In genomic region chr4:138980771-138981420, GRCm38 (mm10) we compare ENCODE assay signal across 10 mouse cellular contexts. TPM values are rescaled to one million over a fixed set of nuclear protein-coding genes. Genes with fewer than 3 reads are reported as not detected.
DNase-seq lines count a peak whose midpoint lies in the region; ATAC-seq and TF ChIP-seq lines count a peak whose summit lies in the region.
"Had no signal": no experiment of that assay in that cellular context is flagged by ENCODE, and none has a peak within 500 bp of the region (broad histone marks: within the 10 kb centered on the region; RNA-seq: fewer than 3 reads in every experiment).

No protein-coding gene starts in this region.

- no peak for DNase-seq in forebrain, embryonic 10.5 days (ENCODE audit: extremely low spot score, low spot score)
- peak; percentile 16 for DNase-seq in liver
- DNase-seq in liver, postnatal 0 days: no peak
- DNase-seq in embryo, embryonic 9.5 days (ENCODE audit: extremely low spot score): peak; percentile 52
- DNase-seq in frontal cortex, postnatal 36 days (ENCODE audit: low spot score in 2 of 2): no peak
- DNase-seq in thymus, postnatal 36 days: no peak
- DNase-seq: cerebellum, adult 9-10 months had no signal

- ATAC-seq in forebrain, embryonic 15.5 days (replicated peaks): no peak
- no peak for ATAC-seq in liver, postnatal 0 days
- no peak for ATAC-seq in liver, embryonic 12.5 days

- no peak for TF ChIP-seq EP300 in liver, postnatal 0 days (IDR thresholded peaks at IDR 0.05; ENCODE audit: low read depth)

- WGBS in forebrain, embryonic 10.5 days: 26% methylated on average over 12 of the region's 12 CpGs
- 28% methylated on average over 12 of the region's 12 CpGs for WGBS in forebrain, embryonic 15.5 days
- WGBS in liver, postnatal 0 days (ENCODE audit: insufficient replicate concordance): 48% methylated on average over 12 of the region's 12 CpGs
- WGBS in liver, embryonic 12.5 days (ENCODE audit: insufficient replicate concordance): 15% methylated on average over 12 of the region's 12 CpGs

- H3K4me1 ChIP-seq in forebrain, embryonic 10.5 days: peaks cover 9% of the 10 kb centered on the region
- H3K4me1 ChIP-seq in forebrain, embryonic 15.5 days: no peaks in the 10 kb centered on the region
- H3K4me1 ChIP-seq in liver, postnatal 0 days (ENCODE audit: insufficient read depth): no peaks in the 10 kb centered on the region
- peaks cover 7% of the 10 kb centered on the region; the same call in 1 of the 2 replicates for H3K4me1 ChIP-seq in liver, embryonic 12.5 days
- H3K4me1 ChIP-seq: megakaryocyte, embryonic 14.5 days had no signal

- H3K27me3 ChIP-seq in forebrain, embryonic 10.5 days (ENCODE audit: poor library complexity, severe bottlenecking): no peaks in the 10 kb centered on the region
- H3K27me3 ChIP-seq in forebrain, embryonic 15.5 days: no peaks in the 10 kb centered on the region
- H3K27me3 ChIP-seq in liver, postnatal 0 days (ENCODE audit: insufficient read depth, low read length): no peaks in the 10 kb centered on the region
- H3K27me3 ChIP-seq in liver, embryonic 12.5 days (replicated peaks): no peaks in the 10 kb centered on the region

- no peak overlapping the region for H3K4me2 ChIP-seq in forebrain, embryonic 15.5 days (replicated peaks)
- no peak overlapping the region; the same call in 1 of the 2 replicates for H3K4me2 ChIP-seq in liver, postnatal 0 days (ENCODE audit: low read depth, low read length)
- peak overlapping the region; percentile 45 for H3K4me2 ChIP-seq in liver, embryonic 12.5 days

- TF ChIP-seq CTCF in liver, postnatal 0 days (IDR thresholded peaks at IDR 0.05; ENCODE audit: low read depth): no peak

- no peaks in the 10 kb centered on the region for H3K36me3 ChIP-seq in forebrain, embryonic 10.5 days (replicated peaks)
- H3K36me3 ChIP-seq in forebrain, embryonic 15.5 days: no peaks in the 10 kb centered on the region
- 0 out of 2 replicates have a peak, but pooled peaks cover 2% of the 10 kb centered on the region for H3K36me3 ChIP-seq in liver, postnatal 0 days (replicated peaks; ENCODE audit: insufficient read depth, low read length)
- no peaks in the 10 kb centered on the region for H3K36me3 ChIP-seq in liver, embryonic 12.5 days

- H3K27ac ChIP-seq in forebrain, embryonic 10.5 days: 0 out of 2 replicates have a peak overlapping the region, but pooled peaks have one; percentile 4
- no peak overlapping the region for H3K27ac ChIP-seq in forebrain, embryonic 15.5 days (replicated peaks)
- H3K27ac ChIP-seq in liver, postnatal 0 days (ENCODE audit: low read depth): no peak overlapping the region
- no peak overlapping the region for H3K27ac ChIP-seq in liver, embryonic 12.5 days

- peak overlapping the region; percentile 26 for H3K4me3 ChIP-seq in forebrain, embryonic 10.5 days
- no peak overlapping the region for H3K4me3 ChIP-seq in forebrain, embryonic 15.5 days
- no peak overlapping the region for H3K4me3 ChIP-seq in liver, postnatal 0 days (ENCODE audit: low read depth, low read length)
- H3K4me3 ChIP-seq in liver, embryonic 12.5 days: no peak overlapping the region
- H3K4me3 ChIP-seq: megakaryocyte, embryonic 14.5 days had no signal

- no peaks in the 10 kb centered on the region; the same call in 1 of the 2 replicates for H3K9me3 ChIP-seq in forebrain, embryonic 10.5 days
- no peaks in the 10 kb centered on the region for H3K9me3 ChIP-seq in forebrain, embryonic 15.5 days
- H3K9me3 ChIP-seq in liver, postnatal 0 days (ENCODE audit: low read length): no peaks in the 10 kb centered on the region
- no peaks in the 10 kb centered on the region for H3K9me3 ChIP-seq in liver, embryonic 12.5 days (replicated peaks)

- no peak overlapping the region for H3K9ac ChIP-seq in forebrain, embryonic 15.5 days (replicated peaks)
- H3K9ac ChIP-seq in liver, postnatal 0 days (replicated peaks): no peak overlapping the region
- no peak overlapping the region for H3K9ac ChIP-seq in liver, embryonic 12.5 days

RNA-seq across cellular contexts. Expression of gene Tmco4, which starts 8.2 kb away (rescaled TPM):
- 0.90 and 1.0 TPM in 2 replicates for polyA plus RNA-seq in forebrain, embryonic 10.5 days (2016; fragmentation: Nextera tagmentation; extraction: Ambion mirVana)
- 0.98 and 1.1 TPM in 2 replicates for polyA plus RNA-seq in forebrain, embryonic 15.5 days (2015; fragmentation: Nextera tagmentation; extraction: Ambion mirVana)
- polyA plus RNA-seq in liver, postnatal 0 days (2015; fragmentation: Nextera tagmentation; extraction: Ambion mirVana): 4.6 and 5.3 TPM in 2 replicates
- polyA plus RNA-seq in liver, embryonic 12.5 days (2016; fragmentation: Nextera tagmentation; extraction: Ambion mirVana): 2.1 and 2.5 TPM in 2 replicates

RNA-seq across cellular contexts. Expression of gene Rnf186, which starts 14.0 kb away (rescaled TPM):
- not detected in 2 replicates for polyA plus RNA-seq in forebrain, embryonic 10.5 days (2016; fragmentation: Nextera tagmentation; extraction: Ambion mirVana)
- polyA plus RNA-seq in forebrain, embryonic 15.5 days (2015; fragmentation: Nextera tagmentation; extraction: Ambion mirVana): not detected in 2 replicates
- 0.17 and 0.36 TPM in 2 replicates for polyA plus RNA-seq in liver, postnatal 0 days (2015; fragmentation: Nextera tagmentation; extraction: Ambion mirVana)
- polyA plus RNA-seq in liver, embryonic 12.5 days (2016; fragmentation: Nextera tagmentation; extraction: Ambion mirVana): not detected in 2 replicates

Comparison
In these comparisons a context has a peak if more than half of its experiments do, and no peak if none do; other contexts are left out.
1. DNase-seq: peak in liver (single experiment) and embryo, embryonic 9.5 days (single experiment); none in forebrain, embryonic 10.5 days (single experiment), liver, postnatal 0 days (single experiment), frontal cortex, postnatal 36 days (0 of 2) and thymus, postnatal 36 days (0 of 2).